Mouse (Mus musculus) ES-E14 (cell line): Measurements from ENCODE around the gene Dennd5a. TPM values are rescaled to one million over a fixed set of nuclear protein-coding genes. Genes with fewer than 3 reads are reported as not detected.
"Not testable (repeated sequence)": the region's sequence is repeated elsewhere in the genome, so short reads cannot be mapped to it uniquely, and the experiment has no call there.

Source experiments
- DNase-seq: peaks from one replicate; pipeline ENCODE4 v3.0.0-alpha.2; 2013; ENCODE audit warnings: low read depth, low spot score
- H3K27ac ChIP-seq: 2 replicates; pipeline ENCODE4 v1.5.1; 2012; ENCODE audit warnings: low read depth, mild to moderate bottlenecking, low read length, moderate library complexity, mixed read lengths; ENCODE audit not compliant: poor library complexity, insufficient read depth, severe bottlenecking
- H3K36me3 ChIP-seq: 2 replicates; pipeline ENCODE4 v1.6.1; 2012; ENCODE audit warnings: mild to moderate bottlenecking, low read length, moderate library complexity, mixed read lengths; ENCODE audit not compliant: control insufficient read depth, poor library complexity, insufficient read depth, severe bottlenecking
- H3K4me1 ChIP-seq, 2 experiments: fragments of 150-350 bp in 1 of 2; sonication (generic) in 1 of 2; 2 replicates each; pipeline ENCODE4 v1.6.1; 2012; ENCODE audit warnings: low read length in 2 of 2, mild to moderate bottlenecking in 1 of 2, mixed read lengths in 1 of 2; ENCODE audit not compliant: control insufficient read depth in 2 of 2, insufficient read depth in 2 of 2, poor library complexity in 1 of 2
- H3K4me3 ChIP-seq, 2 experiments: fragments of 150-350 bp in 1 of 2; sonication (generic) in 1 of 2; 2 replicates each; pipeline ENCODE4 v1.5.1; 2012; ENCODE audit warnings: low read length in 2 of 2, low read depth in 1 of 2, mild to moderate bottlenecking in 1 of 2, mixed read lengths in 1 of 2; ENCODE audit not compliant: insufficient read depth in 1 of 2, poor library complexity in 1 of 2, severe bottlenecking in 1 of 2
- H3K9ac ChIP-seq: 2 replicates; pipeline ENCODE4 v1.6.1; 2012; ENCODE audit warnings: low read depth, mild to moderate bottlenecking, low read length, mixed read lengths; ENCODE audit not compliant: poor library complexity, insufficient read depth, severe bottlenecking
- H3K9me3 ChIP-seq: fragments of 150-350 bp; sonication (generic); 2 replicates; pipeline ENCODE4 v1.6.1; 2012; ENCODE audit warnings: low read depth, mild to moderate bottlenecking, low read length; ENCODE audit not compliant: control insufficient read depth, insufficient read depth
- CHD2 ChIP-seq: IDR thresholded peaks from 2 replicates; pipeline ENCODE4 v1.6.1; 2014; ENCODE audit warnings: mild to moderate bottlenecking, low read depth, low read length, inconsistent platforms
- HCFC1 ChIP-seq: IDR thresholded peaks from 2 replicates; pipeline ENCODE4 v1.6.1; 2012; ENCODE audit warnings: low read length, inconsistent platforms, borderline replicate concordance; ENCODE audit not compliant: insufficient read depth
- MAFK ChIP-seq: IDR thresholded peaks from 2 replicates; pipeline ENCODE4 v1.6.1; 2014; ENCODE audit warnings: mild to moderate bottlenecking, low read depth, low read length, inconsistent platforms; ENCODE audit not compliant: insufficient read depth
- ZC3H11A ChIP-seq: IDR thresholded peaks from 2 replicates; pipeline ENCODE4 v1.6.1; 2012; ENCODE audit warnings: low read depth, mild to moderate bottlenecking, inconsistent platforms, low read length, borderline replicate concordance
- ZNF384 ChIP-seq: IDR thresholded peaks from 2 replicates; pipeline ENCODE4 v1.6.1; 2012; ENCODE audit warnings: low read depth, low read length, inconsistent platforms
- in situ Hi-C, 2 experiments: fragments of 600-800 bp; cut with MboI; formaldehyde crosslinking; loops; one replicate each; pipeline ENCODE4 v1.15.1; 2025; ENCODE audit warnings: low sequenced_read_pairs in 2 of 2, inconsistent platforms in 1 of 2; ENCODE audit not compliant: unreplicated experiment in 2 of 2
- total RNA-seq: library from RNA; depleted of rRNA; stranded (reverse); fragments of 300-350 nt; gene quantifications from 2 replicates; pipeline ENCODE4 v1.2.3, GENCODE M21; 2012

The Dennd5a gene
- total RNA-seq, 1 experiment, result 28.8 TPM

DNA sequence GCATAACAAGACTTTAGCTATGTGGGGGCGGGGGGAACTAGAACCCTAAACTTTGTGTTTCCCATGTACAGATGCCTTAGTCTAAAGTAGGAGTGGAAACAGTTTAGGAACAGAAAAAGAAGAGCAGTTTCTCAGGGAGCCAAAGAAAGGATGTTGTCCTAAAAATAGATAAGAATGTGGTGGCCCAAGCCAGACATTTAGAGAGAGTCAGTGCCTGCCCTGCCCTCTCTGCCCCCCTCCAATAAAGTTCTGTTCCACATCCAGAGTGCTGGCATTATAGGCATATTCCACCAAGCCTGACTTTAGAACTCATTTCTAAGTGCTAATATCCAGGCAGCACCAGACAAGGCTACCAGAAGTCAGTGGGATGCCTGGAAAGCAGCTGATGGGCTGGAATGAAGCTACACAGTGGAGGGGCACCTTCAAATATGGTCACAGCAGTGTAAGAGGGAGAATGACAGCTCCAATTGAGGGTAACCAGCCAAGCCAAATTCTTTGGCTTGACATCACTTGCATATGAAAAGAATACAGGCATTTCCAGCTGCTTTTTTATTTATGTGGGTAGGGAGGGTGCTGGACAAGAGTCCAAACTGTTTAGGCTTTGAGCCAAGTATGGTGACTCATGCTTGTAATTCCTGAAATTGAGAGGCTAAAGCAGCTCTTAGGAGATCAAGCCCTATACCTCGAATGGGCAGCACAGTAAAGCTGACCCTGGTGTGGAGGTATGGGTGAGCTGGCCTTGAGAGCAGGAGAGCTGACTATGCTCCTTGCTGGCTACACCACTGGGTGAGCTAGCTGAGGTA lies 33.1 kb upstream of the Dennd5a start:
- no peak overlapping the region for H3K4me3 ChIP-seq
- in situ Hi-C loops, result no loop called here
- no peak overlapping the region for H3K27ac ChIP-seq
- TF ChIP-seq ZC3H11A, result no peak
- TF ChIP-seq HCFC1, result no peak
- no peak for TF ChIP-seq CHD2
- no peak for TF ChIP-seq MAFK
- no peak for TF ChIP-seq ZNF384
- no peaks in the 10 kb centered on the region for H3K9me3 ChIP-seq
- no peaks in the 10 kb centered on the region for H3K4me1 ChIP-seq
- no peaks in the 10 kb centered on the region for H3K36me3 ChIP-seq
- H3K9ac ChIP-seq, result no peak overlapping the region
- DNase-seq, result no peak

DNA sequence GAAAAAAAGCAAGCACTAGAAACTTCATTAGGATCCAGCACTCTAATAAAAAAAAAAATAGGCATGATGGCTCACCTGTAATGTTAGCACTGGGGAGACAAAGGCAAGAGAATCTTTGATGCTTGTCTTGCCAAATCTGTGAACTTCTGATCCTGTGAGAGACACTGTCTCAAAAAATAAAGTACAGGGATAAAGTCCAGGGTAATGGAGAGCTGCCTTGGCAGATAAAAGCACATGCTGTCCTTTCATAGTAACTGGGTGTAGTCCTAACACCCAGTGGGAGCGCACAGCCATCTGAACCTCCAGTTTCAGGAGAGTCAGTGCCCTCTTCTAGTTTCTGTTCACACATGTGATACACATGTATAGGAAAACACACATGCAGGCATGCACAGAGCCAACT lies 31.0 kb upstream of the Dennd5a start:
- TF ChIP-seq MAFK, result no peak
- TF ChIP-seq ZC3H11A, result no peak
- no peak for TF ChIP-seq ZNF384
- TF ChIP-seq CHD2, result no peak
- TF ChIP-seq HCFC1, result no peak
- in situ Hi-C loops, result no loop called here
- no peaks in the 10 kb centered on the region for H3K36me3 ChIP-seq
- no peak overlapping the region for H3K9ac ChIP-seq
- no peak for DNase-seq
- no peak overlapping the region for H3K4me3 ChIP-seq
- H3K9me3 ChIP-seq, result no peaks in the 10 kb centered on the region
- H3K4me1 ChIP-seq, result no peaks in the 10 kb centered on the region
- H3K27ac ChIP-seq, result no peak overlapping the region

DNA sequence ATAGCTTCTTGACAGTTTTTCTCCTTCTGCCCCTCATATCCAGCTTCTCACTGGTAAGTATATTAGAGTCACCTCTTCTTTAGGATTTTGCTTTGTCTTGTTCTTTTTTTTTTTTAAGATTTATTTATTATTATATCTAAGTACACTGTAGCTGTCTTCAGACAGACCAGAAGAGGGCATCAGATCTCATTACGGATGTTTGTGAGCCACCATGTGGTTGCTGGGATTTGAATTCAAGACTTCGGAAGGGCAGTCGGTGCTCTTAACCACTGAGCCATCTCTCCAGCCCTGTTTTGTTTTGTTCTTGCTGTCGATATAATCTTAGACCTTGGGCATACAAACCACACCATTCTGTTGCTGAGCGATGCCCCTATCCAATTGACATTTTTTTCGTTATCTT lies 26.5 kb upstream of the Dennd5a start, which contains the start of gene Tmem41b:
Gene Tmem41b, minus strand, starts transcription at position 155 of the 400 bp plus-strand sequence.
- Histone ChIP-seq H3K9ac (peak within 1 kb of the TSS; percentile 89), H3K27ac (peak within 1 kb of the TSS; percentile 43), H3K4me3 (peak within 1 kb of the TSS; percentile 81 to 87)
- H3K4me1 ChIP-seq, H3K9me3 ChIP-seq, in situ Hi-C loops, H3K36me3 ChIP-seq, DNase-seq: not testable (repeated sequence)

- DNase-seq, result peak; percentile 99
- H3K4me3 ChIP-seq, result peak overlapping the region; percentile 81 to 87
- no peaks in the 10 kb centered on the region for H3K9me3 ChIP-seq
- H3K36me3 ChIP-seq, result peaks cover 5% of the 10 kb centered on the region; the same call in 1 of the 2 replicates
- H3K9ac ChIP-seq, result peak overlapping the region; percentile 89
- TF ChIP-seq ZNF384, result no peak
- peak; percentile 83 for TF ChIP-seq CHD2
- peak; percentile 80; the same call in 1 of the 2 replicates for TF ChIP-seq HCFC1
- no peak for TF ChIP-seq ZC3H11A
- in situ Hi-C loops, result no loop called here
- peak overlapping the region; percentile 43 for H3K27ac ChIP-seq
- no peaks in the 10 kb centered on the region for H3K4me1 ChIP-seq
These were observed 25.9 kb upstream of the Dennd5a start for GRCm38 (mm10) chr7:109986133-109986669.
